Mouse (Mus musculus): ENCODE measurements around the gene Slc6a19. TPM values are rescaled to one million over a fixed set of nuclear protein-coding genes. Genes with fewer than 3 reads are reported as not detected.
"Not testable (repeated sequence)": the region's sequence is repeated elsewhere in the genome, so short reads cannot be mapped to it uniquely, and the experiment has no call there.

Gene Slc6a19
- polyA plus RNA-seq, 1 experiment from 2014 or later = 0.12 TPM

DNA sequence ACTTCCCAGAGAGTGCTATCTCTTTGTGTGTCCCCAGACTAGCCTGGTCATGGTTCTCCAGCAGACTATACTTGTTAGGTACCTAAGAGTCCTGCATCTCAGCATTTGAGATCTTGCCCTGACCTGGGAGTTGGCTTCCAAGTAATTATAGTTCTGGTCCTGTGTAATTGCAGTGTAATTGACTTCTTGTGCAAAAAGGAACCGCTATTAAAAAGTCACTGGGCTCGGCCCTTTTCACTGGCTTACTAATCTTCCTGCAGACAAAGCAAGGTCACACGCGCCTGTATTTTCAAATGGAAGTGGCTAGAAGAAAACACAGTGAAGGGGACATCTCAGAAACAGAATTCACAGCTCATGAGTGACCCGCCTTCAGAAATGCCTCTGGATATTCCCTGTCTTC, 7.1 kb upstream of the Slc6a19 start:
- WGBS = 91% methylated on average over 5 of the region's 5 CpGs
- ATAC-seq (ENCODE audit: low FRiP score, low read depth) = no peak
- no peaks in the 10 kb centered on the region for H3K4me1 ChIP-seq (replicated peaks)
- no peak overlapping the region for H3K9ac ChIP-seq
- H3K4me2 ChIP-seq = no peak overlapping the region
- H3K36me3 ChIP-seq = no peaks in the 10 kb centered on the region
- no peaks in the 10 kb centered on the region for H3K9me3 ChIP-seq
- no peak overlapping the region for H3K4me3 ChIP-seq
- H3K27ac ChIP-seq (replicated peaks) = no peak overlapping the region
- H3K27me3 ChIP-seq = no peaks in the 10 kb centered on the region

DNA sequence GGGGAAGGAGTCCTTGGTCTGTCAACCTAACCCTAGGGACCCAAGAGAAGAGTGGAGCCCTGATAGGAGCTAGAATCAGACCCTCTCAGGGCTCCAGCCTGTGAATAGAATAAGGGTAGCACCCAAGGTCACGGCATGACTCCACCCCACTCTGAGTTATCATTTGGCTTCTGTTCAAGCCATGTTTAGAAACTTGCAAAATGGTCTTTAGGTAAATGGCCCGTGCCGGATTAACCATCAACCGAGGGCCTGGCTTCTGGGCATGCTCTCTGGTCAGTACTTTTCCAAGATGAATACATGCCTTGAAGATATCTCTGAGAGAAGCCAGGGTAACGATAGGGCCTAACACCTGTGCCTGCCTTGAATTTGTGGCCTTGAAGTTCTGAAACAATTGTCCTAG, 6.6 kb upstream of the Slc6a19 start:
- no peak overlapping the region for H3K27ac ChIP-seq (replicated peaks)
- H3K9ac ChIP-seq = no peak overlapping the region
- ATAC-seq (ENCODE audit: low FRiP score, low read depth) = no peak
- no peaks in the 10 kb centered on the region for H3K4me1 ChIP-seq (replicated peaks)
- H3K4me3 ChIP-seq = no peak overlapping the region
- no peaks in the 10 kb centered on the region for H3K27me3 ChIP-seq
- WGBS = 93% methylated on average over 5 of the region's 5 CpGs
- no peaks in the 10 kb centered on the region for H3K9me3 ChIP-seq
- no peaks in the 10 kb centered on the region for H3K36me3 ChIP-seq
- no peak overlapping the region for H3K4me2 ChIP-seq

DNA sequence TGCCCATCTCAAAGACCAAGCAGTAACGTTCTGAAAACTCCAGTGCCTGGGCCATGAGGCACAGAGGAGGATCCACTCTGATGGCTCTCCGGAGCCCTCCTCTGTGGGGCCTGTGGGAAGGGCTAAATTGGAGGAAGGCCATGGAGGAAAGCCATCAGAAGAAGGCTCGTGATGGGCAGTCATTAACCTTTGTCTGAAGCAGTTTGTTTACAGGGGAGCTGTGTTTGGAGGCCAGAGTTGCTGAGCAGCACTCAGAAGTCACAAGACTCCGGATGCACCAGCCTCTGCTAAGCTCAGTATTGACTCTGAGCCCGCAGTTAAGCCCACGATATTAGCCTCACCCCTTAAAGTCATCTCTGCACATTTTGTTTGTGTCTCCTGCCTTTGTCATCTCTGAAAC, 4.8 kb upstream of the Slc6a19 start:
- no peak overlapping the region for H3K27ac ChIP-seq (replicated peaks)
- no peak overlapping the region for H3K4me3 ChIP-seq
- 74% methylated on average over 6 of the region's 6 CpGs for WGBS
- no peaks in the 10 kb centered on the region for H3K9me3 ChIP-seq
- H3K9ac ChIP-seq = no peak overlapping the region
- no peaks in the 10 kb centered on the region for H3K36me3 ChIP-seq
- H3K27me3 ChIP-seq = no peaks in the 10 kb centered on the region
- no peak for ATAC-seq (ENCODE audit: low FRiP score, low read depth)
- H3K4me1 ChIP-seq (replicated peaks) = no peaks in the 10 kb centered on the region; the same call in 1 of the 2 replicates
- no peak overlapping the region for H3K4me2 ChIP-seq

DNA sequence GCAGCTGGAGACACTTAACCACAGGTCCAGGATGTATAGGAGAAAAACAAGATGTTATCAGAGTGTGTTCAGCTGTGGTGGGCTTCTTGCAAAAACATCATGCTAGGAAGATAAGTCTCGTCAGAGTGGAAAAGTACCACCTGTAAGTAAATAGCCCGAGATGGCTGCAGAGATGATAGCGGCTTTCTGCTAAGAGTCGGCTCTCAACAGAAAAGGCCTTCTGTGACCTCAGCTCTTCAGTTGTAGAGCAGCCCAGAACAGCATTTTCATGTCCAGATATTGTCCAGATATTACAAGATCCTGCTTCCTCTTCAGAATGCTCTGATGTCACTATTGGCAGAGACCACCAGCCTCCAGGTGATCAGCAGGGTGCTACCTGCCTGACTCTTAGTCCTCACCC, 1.2 kb downstream of the Slc6a19 start:
- H3K27me3 ChIP-seq; H3K36me3 ChIP-seq; ATAC-seq (ENCODE audit: low FRiP score, low read depth); H3K4me1 ChIP-seq (replicated peaks); H3K9me3 ChIP-seq; H3K27ac ChIP-seq (replicated peaks); H3K9ac ChIP-seq; H3K4me2 ChIP-seq; H3K4me3 ChIP-seq: not testable (repeated sequence)
- WGBS = 93% methylated on average over 4 of the region's 4 CpGs

DNA sequence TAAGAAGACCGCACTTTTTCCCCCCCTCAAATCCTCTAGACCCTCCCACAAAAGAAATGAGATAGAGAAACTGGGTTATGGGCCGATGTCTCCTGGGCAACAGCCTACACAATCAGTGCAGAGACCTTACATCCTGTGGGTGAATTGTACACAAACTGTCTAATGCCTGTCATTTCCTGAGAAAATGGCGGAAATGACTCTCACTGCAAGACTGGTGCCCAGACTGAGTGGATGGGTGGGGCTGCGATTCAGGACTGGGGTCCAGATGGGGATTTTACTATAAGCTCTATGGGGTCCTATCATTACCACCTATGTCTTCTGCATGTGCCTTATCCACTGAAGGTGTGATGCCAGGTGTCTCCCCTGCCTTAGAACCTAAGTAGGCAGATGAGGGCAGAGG, 1.9 kb downstream of the Slc6a19 start:
- 92% methylated on average over 4 of the region's 4 CpGs for WGBS
- no peak overlapping the region for H3K9ac ChIP-seq

DNA sequence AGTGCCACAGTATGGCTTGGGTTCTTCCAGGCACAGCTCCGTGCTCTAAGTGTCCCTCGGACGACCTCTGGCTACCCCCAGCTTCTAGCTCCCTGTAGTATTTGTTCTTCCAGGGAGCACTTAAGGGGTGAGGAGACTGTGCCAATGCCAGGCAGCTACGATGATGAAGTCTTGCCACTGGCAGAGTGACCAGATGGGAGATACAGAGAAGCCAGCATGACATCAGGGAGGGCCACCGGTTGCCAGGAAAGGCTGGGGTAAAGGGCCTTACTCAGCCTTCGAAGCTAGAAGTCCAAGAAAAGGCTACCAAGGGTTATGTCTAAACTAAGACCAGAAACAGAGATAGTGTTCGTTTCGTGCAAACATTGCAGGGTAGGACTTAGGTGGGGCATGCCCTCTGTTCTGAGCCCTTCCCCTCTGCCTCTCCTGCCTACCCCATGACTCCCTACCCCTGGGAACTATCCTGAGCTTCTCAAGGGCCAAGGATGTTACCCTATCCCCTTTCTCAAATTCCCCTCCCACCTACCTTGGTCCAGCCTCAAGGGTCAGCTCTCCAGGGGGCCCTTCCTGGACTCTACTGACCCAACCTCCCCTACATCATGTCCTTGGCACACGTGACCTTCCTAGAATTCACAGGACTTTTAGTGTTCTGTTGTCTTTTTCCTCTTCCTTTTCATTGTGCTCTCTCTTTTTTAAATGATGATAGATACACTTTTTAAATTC, 3.3 kb downstream of the Slc6a19 start:
- H3K9ac ChIP-seq = no peak overlapping the region
- WGBS = 80% methylated on average over 9 of the region's 9 CpGs
- no peak for ATAC-seq (ENCODE audit: low FRiP score, low read depth)
- H3K27ac ChIP-seq (replicated peaks) = no peak overlapping the region
- H3K36me3 ChIP-seq = no peaks in the 10 kb centered on the region
- H3K9me3 ChIP-seq = no peaks in the 10 kb centered on the region
- H3K4me3 ChIP-seq = no peak overlapping the region
- H3K27me3 ChIP-seq = no peaks in the 10 kb centered on the region
- H3K4me1 ChIP-seq (replicated peaks) = no peaks in the 10 kb centered on the region; the same call in 1 of the 2 replicates
- no peak overlapping the region for H3K4me2 ChIP-seq

More for the DNA sequence above, 1.9 kb downstream of the Slc6a19 start:
- H3K4me1 ChIP-seq (replicated peaks) = no peaks in the 10 kb centered on the region; the same call in 1 of the 2 replicates
- H3K27me3 ChIP-seq = no peaks in the 10 kb centered on the region
- H3K4me3 ChIP-seq = no peak overlapping the region
- H3K36me3 ChIP-seq = no peaks in the 10 kb centered on the region
- no peak for ATAC-seq (ENCODE audit: low FRiP score, low read depth)
- H3K27ac ChIP-seq (replicated peaks) = no peak overlapping the region
- no peak overlapping the region for H3K4me2 ChIP-seq
- H3K9me3 ChIP-seq = no peaks in the 10 kb centered on the region

DNA sequence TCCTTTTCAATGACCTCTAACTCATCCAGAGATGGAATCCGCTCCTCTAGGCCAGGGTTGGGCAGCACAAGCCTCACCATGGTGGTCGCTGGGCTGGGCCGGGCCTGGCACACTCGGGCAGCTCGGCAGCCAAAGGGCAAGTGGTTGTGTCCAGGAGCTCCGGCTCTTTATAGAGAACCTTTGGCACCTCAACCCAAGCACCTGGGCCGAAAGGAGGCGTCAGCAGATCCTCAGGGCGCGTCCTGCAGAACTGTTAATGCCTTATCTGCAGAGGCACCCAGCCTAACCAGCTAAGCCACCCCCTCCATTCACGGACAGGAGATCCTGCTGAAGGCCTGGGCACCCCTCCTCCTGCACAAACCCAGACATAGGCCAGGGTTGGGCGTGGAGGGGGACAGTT, 4.1 kb downstream of the Slc6a19 start:
- Histone ChIP-seq H3K27me3 (no peaks in the 10 kb centered on the region), H3K27ac (replicated peaks) (no peak overlapping the region), H3K4me3 (no peak overlapping the region), H3K36me3 (no peaks in the 10 kb centered on the region), H3K9ac (no peak overlapping the region), H3K4me1 (replicated peaks) (no peaks in the 10 kb centered on the region; the same call in 1 of the 2 replicates), H3K9me3 (no peaks in the 10 kb centered on the region), H3K4me2 (no peak overlapping the region)
- 90% methylated on average over 12 of the region's 12 CpGs for WGBS
- ATAC-seq (ENCODE audit: low FRiP score, low read depth) = no peak

DNA sequence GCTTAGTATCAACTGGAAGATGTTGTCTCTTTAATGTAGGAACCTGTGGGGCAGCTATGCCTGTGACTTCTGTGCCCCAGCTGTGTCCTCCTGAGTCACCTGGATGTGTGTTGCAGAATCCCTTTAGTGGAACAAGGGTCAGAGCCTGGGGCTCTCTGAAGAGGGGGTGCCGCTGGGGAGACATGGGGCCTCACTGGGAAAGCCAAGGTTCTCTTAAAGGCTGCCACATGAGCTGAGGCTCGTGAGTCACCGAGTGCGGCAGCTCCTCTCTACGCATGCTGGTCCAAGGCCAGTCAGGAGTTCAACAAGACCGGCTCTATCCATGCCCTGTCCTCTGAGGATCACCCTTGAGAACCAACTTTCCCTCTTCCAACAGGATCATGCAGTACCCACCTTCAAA, 5.0 kb downstream of the Slc6a19 start:
- no peak overlapping the region for H3K27ac ChIP-seq (replicated peaks)
- H3K9ac ChIP-seq = no peak overlapping the region
- no peaks in the 10 kb centered on the region for H3K4me1 ChIP-seq (replicated peaks)
- 92% methylated on average over 6 of the region's 6 CpGs for WGBS
- H3K4me2 ChIP-seq = no peak overlapping the region
- no peaks in the 10 kb centered on the region for H3K27me3 ChIP-seq
- H3K4me3 ChIP-seq = no peak overlapping the region
- no peaks in the 10 kb centered on the region for H3K9me3 ChIP-seq
- H3K36me3 ChIP-seq = no peaks in the 10 kb centered on the region
- ATAC-seq (ENCODE audit: low FRiP score, low read depth) = no peak

DNA sequence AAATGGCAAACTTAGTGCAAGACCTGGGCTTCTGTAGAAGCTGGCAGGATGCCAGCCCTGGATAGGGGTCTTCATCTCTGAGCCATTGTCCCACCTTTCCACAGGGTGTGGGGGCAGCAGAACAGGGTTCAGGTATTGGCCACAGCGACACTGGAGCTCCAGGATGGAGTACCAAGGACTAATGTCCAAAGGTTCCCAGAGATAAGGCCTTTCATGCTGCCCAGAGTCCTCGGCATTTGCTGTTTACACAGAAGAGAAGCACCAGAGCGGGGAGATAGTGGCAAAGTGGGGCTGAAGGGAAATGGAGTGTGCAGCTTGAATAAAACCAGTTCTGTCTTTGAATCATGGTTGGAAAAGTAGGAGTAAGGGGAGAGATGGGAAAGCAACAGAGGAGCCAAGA, 8.1 kb downstream of the Slc6a19 start:
- Histone ChIP-seq H3K4me3 (no peak overlapping the region), H3K9ac (no peak overlapping the region), H3K9me3 (no peaks in the 10 kb centered on the region), H3K4me2 (no peak overlapping the region), H3K27me3 (no peaks in the 10 kb centered on the region), H3K27ac (replicated peaks) (no peak overlapping the region), H3K4me1 (replicated peaks) (no peaks in the 10 kb centered on the region), H3K36me3 (no peaks in the 10 kb centered on the region)
- ATAC-seq (ENCODE audit: low FRiP score, low read depth) = no peak
- 85% methylated on average over 3 of the region's 3 CpGs for WGBS

DNA sequence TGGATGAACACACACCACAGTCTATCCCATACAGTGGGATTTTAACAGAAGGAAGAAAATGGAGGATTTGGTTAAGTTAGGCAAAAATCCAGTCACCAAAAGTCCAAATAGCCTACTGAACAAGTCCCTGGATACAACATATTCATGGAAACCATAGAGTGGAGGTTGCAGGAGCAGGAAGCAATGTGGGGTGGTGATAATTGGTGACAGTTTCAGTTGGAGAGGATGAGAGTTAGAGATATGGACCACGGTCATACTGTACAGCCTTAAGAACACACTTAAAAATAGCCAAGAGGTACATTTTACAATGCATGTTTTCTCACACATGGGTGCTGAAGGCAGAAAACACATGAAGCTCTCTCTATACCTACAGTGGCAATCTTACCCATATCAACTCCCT, 9.7 kb downstream of the Slc6a19 start:
- 91% methylated on average over 1 of the region's 1 CpGs for WGBS
- no peak for ATAC-seq (ENCODE audit: low FRiP score, low read depth)
- H3K9ac ChIP-seq = no peak overlapping the region
- no peak overlapping the region for H3K27ac ChIP-seq (replicated peaks)
- no peak overlapping the region for H3K4me3 ChIP-seq
- no peak overlapping the region for H3K4me2 ChIP-seq
- no peaks in the 10 kb centered on the region for H3K27me3 ChIP-seq
- no peaks in the 10 kb centered on the region for H3K36me3 ChIP-seq
- no peaks in the 10 kb centered on the region for H3K4me1 ChIP-seq (replicated peaks)
- no peaks in the 10 kb centered on the region for H3K9me3 ChIP-seq

DNA sequence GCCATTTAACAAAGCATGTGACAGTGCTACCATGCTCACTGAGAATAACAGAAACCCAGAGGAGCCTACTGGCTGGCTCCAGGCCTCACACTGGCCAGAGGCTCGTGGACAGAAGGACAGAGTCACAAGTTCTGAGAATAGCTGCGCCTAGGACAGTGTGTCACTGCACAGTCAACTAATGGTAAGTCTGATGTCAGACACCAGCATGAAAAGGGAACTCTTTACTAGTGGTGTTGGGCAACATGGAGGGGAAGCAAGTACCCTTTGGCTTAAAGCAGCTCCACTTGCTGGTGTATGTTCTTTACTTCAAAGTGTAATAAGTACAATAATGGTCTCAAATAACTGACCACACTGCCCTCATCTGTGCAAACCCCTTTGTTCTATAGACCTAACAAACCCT, 11.3 kb downstream of the Slc6a19 start:
- Histone ChIP-seq H3K36me3 (no peaks in the 10 kb centered on the region), H3K9me3 (no peaks in the 10 kb centered on the region), H3K4me3 (no peak overlapping the region), H3K4me2 (no peak overlapping the region), H3K9ac (no peak overlapping the region), H3K27ac (replicated peaks) (no peak overlapping the region), H3K27me3 (no peaks in the 10 kb centered on the region), H3K4me1 (replicated peaks) (no peaks in the 10 kb centered on the region)
- ATAC-seq (ENCODE audit: low FRiP score, low read depth) = no peak
- 80% methylated on average over 2 of the region's 2 CpGs for WGBS

DNA sequence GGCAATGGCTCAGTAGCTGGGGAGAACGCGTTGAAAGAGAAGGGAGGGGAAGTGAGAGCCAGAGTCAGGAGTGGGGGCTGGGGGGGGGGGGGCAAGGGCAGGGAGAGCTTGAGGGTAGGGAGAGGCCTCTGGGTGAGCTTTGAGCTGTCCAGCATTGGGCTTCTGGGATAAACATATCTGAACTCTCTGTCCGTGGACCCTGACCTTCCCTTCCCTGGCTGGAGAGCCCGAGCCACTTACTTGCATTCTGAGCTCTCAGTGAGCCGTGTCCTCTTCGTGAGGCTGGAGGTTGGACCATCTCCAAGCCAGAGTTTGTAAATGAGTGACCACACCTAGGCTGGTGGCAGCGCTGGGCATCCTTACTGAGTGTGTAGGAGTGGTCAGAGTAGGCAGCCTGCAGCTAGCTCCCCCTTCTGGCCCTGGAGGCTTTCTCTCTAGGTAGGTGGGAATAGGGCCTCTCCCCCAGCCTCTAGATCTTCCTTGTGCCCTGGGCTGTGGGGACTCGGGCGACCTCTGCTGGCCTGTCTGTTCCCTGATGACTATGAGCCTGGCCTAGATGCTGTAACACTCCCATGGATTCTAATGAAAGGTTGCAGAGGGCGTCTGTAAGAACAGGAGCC, 12.3 kb downstream of the Slc6a19 start:
- Histone ChIP-seq H3K36me3 (no peaks in the 10 kb centered on the region), H3K27me3 (no peaks in the 10 kb centered on the region), H3K9me3 (no peaks in the 10 kb centered on the region), H3K27ac (replicated peaks) (no peak overlapping the region), H3K4me2 (no peak overlapping the region), H3K4me1 (replicated peaks) (no peaks in the 10 kb centered on the region), H3K9ac (no peak overlapping the region), H3K4me3 (no peak overlapping the region)
- peak; percentile 84 for ATAC-seq (ENCODE audit: low FRiP score, low read depth)
- WGBS = 34% methylated on average over 10 of the region's 10 CpGs

DNA sequence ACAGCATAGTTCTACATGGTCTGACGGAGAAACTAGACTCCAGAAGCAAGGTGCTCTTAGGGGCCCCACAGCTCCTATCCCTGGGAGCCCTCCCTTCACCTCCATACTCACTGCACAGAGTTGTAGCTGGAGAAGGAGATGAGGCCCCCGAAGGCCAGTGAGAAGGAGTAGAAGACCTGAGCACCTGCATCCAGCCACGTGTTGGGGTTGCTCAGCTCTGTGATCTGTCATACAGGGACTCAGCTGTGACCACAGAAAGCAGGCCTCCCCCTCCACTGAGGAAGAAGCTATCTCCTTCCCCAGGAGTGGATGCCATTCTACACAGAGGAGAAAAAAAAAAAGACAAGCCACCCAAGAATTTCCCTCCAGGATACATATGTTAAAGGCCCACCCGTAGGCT, 15.7 kb downstream of the Slc6a19 start:
- Histone ChIP-seq H3K36me3 (no peaks in the 10 kb centered on the region), H3K4me2 (no peak overlapping the region), H3K9me3 (no peaks in the 10 kb centered on the region), H3K27ac (replicated peaks) (no peak overlapping the region), H3K4me1 (replicated peaks) (no peaks in the 10 kb centered on the region), H3K4me3 (no peak overlapping the region), H3K9ac (no peak overlapping the region), H3K27me3 (no peaks in the 10 kb centered on the region)
- ATAC-seq (ENCODE audit: low FRiP score, low read depth) = no peak
- whole genome bisulfite sequencing = 85% methylated on average over 4 of the region's 4 CpGs
